Mouse (Mus musculus): ENCODE results near the gene Mcf2l.

The Mcf2l gene

DNA sequence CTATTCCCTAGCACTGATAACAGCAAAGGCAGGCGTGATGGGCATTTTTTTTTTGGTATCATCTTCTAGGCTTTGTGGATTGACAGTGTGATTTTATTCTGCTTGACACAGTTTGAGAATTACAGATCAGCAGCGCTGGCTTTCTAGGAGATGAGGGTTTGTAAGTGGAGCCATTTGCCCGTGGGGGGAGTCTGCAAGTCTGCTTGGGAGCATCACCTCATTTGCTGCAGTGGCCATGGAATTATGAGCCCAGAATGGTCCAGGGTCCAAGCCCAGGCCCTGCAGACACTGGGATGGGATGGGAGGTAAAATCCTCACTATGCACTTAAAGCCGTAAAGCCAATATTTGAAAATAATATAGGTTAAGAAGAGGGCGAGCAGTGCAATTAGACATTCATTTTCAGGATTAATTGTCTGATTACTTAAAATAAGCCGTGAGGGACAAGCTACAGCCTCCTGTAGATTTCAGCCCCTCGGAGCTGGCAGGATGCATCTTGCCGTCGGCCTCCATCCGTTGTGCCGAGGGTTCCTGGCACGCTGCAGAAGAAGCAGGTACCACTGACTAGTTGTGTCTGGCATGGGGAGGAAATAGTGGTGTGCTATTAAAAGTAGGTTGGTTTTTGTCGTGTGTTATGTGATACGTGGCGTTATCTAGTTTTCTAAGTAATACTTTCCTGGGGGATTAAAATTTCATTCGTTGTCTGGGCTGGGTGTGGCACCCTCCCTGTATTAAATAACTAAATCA is 42.7 kb downstream of the Mcf2l start:
- no peak for DNase-seq

DNA sequence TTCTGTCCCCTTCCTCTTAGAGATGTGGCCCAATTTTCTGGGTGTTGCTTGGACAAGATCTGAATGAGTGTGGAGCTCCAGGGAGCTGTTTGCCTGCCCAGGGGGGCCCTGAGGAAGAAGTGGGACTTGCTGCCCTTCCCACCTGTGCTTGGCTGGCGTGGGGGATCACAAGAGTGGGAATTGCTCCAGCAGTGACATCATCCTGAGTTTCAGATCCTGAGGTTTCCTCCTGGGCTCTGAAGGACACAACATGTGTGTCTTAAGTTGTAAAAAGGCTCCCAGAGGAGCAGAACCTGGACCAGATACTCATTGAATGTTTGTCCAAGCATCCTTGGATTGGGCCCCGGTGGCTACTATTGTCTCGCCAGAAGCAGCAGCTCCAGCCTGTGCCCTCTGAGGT is 43.4 kb downstream of the Mcf2l start:
- DNase-seq = peak; percentile 37

DNA sequence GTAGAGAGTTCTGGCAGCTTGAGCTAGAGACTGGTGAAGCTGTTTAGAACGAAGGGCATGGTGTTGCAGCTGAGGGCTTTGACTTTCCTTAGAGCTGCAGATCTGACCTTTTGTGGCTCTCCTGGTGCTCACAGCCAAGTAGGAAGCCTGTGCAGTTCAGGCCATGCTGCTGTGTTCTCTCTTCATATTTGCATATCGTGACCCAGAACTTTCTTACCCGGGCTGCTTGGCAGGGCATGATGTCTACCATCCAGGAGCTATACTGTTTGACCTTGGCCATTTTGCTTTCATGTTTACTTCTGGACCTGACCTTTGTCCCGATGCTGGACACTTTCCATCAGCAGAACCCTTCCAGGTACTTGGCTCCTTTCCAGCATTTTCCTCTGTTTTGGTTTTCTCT is 44.2 kb downstream of the Mcf2l start:
- DNase-seq = no peak

DNA sequence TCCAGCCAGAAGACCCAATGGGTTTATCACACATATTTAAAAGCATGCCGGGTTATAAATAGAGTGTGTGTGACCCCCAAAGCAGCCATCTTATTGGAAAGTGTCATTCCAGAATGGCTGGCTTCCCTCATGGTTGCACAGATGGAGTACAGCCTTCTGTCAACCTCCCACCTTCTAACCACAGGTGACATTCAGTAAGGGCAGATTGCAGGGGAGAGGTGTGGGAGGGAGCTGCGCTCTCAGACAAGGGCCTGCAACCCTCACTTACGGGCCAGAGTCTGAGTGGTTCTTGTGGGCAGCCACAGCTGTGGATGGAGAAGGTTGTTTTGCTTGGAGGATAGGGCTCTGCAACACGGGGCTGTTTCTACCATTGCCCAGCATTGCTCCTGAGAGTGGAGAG is 47.0 kb downstream of the Mcf2l start:
- DNase-seq = no peak

DNA sequence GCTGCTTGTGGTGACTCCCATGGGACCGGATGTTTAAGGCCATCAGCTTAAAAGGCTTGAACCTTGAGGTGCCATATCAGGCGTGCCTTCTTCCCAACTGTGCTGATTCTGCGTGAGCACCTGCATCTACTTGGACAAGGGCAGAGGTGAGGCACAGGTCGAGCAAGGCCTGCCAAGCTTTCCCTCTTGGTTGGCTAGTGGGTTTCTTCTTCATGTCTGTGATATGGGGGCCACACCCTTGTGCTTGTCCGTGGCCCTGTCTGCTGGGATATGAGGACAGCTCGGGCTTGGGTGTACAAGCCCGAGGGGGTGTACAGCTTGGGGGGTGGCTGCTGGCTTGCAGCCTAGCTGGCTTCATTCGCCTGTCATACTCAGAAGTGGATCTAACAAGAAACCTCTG is 51.4 kb downstream of the Mcf2l start:
- DNase-seq = no peak

DNA sequence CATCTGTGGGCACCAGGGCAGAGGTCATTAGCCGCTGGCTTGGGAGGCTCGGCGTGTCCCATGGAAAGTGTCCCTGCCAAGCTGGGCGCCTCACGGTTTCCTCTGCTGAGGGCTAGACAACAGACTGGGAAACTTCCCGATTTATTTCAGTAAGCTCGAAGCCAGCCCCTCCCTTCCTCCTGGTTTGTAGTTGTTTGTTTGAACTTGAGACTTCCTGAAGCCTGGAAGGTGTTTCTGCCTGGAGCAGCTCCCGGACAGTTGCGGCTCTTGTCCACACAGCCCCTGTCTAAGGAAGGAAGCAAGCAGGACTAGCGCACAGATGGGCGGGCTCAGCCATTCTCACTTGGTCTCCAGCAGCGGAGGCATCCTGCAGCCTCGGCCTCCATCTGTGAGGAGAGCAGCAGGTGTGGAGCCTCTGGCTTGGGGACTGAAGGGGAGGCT is 52.4 kb downstream of the Mcf2l start:
- no peak for DNase-seq

DNA sequence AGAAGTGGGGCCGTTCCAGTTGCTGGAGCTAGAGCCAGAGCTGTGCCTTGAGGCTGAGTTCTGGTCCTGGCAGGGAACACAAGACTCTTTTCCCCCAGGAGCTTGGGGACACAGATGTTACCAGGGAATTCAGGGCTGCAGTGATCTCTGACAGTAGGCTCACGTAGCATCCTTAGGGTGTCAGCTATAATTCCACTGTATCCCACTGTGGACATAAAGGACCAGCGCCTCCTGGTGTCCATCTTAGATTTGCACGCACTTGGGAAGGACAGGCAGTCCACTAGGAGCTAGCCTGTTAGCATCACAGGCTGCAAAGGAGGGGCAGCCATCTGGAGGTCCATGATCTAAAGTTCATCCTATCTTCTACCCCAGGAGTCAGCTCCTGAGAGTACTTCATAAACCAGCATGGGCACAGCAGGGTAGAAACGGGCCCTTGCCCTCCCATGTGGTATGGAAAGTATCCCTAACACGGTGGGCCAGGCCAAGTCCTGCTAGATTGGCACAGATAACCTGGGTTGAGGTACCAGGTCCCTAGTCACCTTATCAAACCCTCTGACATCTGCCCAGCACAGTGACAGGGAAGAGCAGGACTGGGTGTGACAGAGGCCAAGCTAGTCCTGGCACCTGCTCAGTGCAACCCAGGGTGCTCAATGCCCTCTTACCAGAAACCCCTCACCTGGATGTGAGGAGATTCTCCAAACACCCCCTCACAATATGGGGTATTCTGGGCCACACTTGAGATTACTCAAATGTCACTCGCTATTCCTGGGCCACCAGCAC is 53.8 kb downstream of the Mcf2l start:
- DNase-seq = peak; percentile 70

DNA sequence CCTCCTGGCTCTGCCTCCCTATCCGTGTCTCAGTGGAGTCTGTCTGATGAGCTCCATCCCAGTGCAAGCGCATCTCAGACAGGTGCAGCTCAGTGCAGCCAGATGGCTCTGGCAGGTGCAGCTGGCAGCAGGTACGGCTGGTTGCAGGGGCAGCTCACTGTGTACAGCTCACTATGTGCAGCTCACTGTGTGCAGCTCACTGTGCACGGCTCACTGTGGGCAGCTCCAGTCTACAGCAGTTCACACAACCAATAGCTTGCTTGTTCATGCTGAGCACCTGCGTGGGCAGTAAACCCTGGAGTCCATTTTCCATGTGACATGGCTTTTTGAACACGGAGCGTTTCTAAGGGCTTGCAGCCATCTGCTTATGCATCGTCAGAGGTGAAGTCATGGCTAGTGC is 54.4 kb downstream of the Mcf2l start:
- no peak for DNase-seq

DNA sequence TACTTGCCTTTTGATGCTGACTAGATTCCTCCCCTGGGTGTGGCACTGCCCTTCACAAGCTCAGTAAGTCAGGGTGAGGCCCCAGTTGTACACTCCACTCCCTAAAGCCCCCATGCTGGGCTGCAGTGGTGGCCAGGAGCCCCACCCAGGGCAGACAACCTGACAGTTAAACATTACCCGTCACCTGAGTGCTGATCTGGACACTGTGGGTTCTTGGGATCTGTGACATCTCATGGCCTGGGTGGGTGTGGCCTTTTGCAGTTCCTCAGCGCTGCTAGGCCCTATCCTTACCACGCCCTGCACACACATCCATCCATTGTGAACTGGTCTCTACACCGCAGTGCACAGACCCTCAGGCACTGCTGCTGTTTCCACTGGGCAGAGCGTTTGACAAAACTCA is 55.3 kb downstream of the Mcf2l start:
- DNase-seq = no peak

DNA sequence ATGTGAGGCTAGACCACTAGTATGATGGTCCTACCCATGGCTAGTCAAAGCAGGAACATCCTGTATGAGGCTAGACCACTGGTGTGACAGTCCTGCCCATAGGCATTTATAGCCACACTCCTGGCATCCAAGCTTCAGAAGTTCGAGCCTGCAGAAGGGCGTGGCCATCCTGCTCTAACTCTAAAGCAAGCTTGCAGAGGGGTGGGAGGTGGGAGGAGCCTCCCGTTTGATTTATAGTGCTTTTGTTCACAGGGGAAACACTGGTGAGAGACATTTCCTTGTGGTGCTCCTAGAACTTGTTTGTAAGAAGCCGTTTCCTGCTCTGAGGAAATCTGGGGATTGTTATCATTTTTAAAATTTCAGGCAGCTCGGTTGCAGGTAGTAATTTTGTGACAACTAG is 56.7 kb downstream of the Mcf2l start:
- DNase-seq = no peak

DNA sequence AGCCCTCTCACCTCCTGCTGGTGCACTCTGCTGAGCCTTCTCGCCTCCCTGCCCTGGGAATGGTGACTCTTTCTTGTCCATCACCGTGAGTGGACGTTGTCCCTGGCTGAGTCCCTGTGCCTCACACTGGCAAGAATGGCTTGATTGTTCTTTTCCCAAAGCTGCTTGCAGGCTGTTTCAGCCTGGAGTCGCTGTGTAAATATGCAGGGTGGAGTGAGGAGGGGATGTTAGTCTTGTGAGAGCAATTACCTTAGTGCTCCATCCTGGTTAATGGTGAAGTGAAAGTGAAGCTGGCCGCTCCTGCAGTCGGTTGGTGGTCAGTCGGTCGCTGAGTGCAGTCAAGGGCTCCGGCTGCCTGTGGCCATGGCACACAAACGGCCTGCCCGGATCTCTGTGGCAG is 57.8 kb downstream of the Mcf2l start:
- no peak for DNase-seq

DNA sequence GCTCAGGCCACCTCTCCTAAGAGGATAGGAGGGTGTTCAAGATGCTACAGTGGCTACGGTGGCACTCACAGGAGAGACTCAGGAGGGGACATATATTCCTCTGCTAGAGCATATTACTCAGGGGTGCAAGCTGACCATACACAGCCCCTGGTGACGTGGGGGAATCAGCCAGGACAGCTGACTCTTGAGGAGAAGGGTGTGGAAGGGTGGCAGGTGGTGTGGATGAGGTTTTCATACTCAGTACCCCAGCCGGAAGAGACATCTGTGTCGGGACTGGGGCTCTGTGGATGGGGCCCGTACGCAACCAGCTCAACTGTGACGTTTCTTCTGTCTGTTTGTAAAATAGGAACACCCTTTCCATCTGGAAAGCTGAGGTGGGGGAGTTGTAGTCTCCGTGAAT is 58.9 kb downstream of the Mcf2l start:
- DNase-seq = no peak

DNA sequence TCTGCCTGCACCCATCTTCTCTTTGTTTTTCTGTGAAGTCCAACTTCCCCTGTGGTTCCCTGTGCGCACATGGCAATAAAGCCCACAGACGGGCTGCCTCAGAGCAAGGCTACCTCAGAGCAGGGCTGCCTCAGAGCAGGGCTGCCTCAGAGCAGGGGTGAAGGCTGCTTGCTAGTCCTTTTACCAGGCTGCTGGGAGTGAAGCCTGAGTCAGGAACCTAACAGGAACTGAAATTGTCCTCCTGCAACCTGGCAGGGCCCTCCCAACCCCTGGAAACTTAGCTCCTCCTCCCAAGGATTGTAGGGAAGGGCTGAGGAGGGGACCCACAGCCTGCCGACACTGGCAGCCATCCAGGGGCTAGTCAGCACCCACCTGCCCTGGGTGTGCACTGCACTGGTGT is 60.2 kb downstream of the Mcf2l start:
- DNase-seq = no peak

DNA sequence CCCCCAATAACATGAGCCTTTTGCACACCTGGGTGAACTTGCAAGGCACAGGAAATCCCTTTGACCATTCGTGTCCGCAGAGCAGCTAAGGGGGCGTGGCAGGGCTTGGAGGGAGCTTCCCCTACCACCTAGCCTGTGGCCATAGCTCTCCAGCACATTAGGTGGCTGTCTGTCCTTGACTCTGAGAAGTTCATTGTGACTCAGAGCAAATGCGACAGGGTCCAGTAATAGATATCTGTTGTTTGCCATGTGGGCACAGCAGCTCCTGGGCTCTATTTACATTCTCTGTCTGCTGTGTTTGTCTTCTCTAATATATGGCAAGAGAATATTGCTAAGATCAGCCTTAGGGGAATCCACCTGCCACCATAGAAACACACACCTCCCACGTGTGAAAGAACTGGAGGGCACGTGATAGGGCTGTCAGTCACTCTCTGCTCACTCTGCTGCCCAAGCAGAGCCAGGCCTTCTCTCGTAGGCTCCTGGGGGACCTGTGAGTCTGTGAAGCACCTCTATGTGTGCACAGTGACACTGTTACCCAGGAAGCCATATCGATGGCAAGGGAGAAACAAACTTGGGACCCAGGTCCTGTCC is 60.9 kb downstream of the Mcf2l start:
- no peak for DNase-seq

DNA sequence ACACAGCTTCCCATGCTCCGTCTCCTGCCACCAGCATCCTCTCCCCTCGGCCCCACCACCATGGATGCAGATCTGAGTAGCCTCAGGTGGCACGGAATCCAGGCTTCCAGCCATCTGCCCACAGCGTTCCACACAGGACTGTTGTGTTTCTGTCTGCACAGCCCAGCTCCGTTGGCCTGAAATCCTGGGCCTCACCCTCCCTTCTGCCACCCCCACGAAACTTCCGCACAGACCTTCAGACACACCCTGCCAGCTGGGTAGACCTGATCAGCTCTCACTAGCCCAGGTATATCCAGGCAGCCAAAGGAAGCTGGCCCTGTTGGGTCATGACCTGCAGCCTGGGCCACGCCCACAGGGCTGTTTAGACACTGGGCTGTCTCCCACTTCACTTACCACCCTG is 66.9 kb downstream of the Mcf2l start:
- DNase-seq = no peak

DNA sequence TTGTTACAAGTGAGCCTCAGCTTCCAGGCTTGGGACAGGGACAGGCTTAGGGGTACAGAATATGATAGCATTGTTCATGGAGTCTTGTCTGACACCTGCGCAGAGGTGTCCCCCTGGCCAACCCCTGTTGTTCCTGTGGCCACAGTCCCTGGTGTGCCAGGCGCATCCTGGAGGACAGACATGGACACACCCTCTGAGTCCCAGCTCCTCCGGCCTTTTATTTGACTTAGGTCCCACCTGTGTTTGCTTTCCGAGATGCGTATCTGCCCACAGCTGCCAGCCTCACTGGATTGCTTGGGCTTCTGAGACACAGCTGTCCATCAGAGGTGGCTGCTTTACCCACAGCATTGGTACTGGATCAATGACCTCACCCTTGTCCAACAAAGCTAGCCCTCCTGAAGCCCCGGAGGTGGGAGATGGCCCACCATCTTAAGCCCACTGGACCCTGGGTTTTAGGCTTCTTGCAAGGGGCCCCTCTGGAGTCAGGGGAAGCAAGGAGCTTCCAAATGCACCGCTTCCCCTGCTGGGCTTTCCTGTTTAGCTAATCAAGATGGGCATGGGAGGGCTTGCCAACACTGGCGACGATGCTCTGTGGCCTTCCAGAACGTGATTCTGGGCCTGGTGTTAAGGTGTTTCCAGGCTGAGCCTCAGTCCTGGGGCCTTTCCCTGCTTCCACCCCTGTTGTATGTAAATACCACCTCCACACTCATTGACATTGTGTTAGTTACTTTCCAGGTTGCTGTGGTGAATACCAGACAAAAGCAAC is 67.7 kb downstream of the Mcf2l start:
- DNase-seq = no peak

DNA sequence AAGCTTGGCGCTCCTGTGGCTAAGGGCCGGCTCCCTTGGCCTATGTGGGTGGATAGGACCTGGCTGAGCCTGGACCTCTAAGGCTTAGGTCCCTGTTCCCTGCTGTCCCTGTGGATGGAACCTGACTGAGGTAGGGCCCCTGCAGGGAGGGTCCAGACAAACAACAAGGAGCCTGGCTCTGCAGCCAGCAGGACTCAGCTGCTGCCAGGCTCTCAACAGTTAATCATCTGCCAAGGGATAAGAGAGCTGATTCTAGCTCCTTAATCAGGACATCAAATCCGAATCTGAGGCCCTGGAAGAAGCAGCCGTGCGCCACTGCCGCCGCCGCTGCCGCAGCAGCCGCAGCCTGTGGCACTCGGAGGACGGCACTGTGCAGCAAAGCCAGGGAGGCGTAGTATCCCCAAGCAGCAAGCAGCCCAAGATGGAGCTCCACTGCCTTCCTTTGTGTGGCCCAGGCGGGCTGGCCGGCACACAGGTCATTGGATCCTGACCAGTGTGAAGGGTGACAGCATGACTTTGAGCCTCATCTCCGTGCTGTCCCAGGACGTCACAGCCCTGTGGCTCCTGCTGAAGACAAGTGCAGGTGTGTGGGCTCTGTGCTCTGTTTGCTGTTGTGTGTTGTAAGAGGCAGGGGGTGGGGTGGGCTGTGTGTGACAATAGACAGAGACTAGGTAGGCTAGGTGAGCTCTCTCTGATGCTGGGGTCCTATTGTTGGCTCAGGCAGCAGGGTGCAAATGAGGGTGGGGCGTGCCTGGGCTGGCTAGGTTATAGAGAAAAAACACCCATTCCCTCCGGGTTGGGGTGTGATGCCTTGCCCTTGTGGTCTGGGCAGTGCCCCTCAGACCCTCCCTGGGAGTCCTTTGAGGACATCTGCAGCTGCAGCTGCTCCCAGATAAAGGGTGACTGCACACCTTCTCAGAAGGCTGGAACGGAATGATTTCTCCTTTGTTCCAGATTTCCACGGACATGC is 74.3 kb downstream of the Mcf2l start:
- peak; percentile 57 for DNase-seq

DNA sequence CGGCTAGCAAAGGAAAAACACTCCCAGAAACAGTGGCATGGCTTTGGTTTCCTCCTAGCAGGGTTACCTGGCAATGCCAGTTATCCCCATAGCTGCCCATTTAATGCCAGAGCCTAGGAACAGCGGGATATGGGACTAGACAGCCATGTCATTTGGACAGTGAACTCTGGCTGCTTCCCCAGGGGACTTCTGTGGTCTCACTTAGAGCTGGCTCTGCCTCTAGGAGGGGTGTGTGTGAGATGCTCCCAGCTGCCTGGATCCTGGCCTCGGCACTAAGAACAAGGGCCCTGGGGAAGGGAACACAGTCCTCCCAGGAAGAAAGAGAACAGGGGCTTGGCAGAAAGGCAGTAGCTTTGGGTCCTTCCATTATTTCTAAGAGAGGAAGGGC is 75.0 kb downstream of the Mcf2l start:
- DNase-seq = peak; percentile 49

DNA sequence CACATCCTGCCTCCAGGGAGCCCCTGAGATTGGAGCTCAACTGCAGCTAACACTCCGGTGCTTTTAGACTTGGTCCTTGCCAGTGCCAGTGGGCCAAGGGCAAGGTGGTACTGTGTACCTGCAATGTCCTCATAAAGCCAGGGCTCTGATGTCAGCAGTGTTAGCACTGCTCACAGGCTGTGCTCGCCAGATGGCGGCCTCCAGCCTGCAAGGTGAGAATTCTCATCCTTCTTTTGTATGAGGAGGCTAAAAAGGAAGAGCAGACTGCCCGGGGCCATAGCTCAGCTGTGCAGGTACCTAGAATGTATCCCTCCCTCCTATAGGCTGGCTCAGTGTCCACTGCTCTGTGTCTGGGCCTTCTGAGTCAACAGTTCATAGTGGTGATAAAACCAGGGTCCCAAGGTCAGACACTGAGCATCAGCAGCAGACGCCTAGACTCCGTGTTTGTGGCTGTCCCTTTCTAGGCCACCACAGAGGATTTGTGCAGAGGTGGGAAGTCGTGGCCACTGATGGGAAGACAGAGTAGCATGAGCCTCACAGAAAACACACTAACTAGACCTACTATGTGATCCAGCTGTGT is 77.5 kb downstream of the Mcf2l start:
- DNase-seq = no peak

DNA sequence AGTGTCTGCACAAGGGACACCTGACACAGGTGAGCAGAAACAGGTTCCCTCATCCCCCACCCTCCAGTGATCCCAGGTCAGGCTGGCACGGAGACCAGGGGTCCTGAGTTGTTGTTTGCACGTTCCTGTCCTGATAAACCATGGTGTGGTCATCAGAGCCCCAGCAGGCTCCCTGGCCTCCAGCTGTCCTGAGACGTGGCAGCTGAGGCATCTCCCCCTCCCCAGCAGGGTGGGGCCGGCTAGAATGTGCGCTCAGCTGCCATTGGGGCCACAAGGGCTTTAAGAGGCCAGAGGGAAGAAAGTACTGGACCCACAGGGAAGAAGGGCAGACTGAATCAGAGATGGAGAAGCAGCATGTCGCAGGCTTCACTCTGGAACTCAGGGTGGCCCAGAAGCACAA is 79.1 kb downstream of the Mcf2l start:
- DNase-seq = no peak

DNA sequence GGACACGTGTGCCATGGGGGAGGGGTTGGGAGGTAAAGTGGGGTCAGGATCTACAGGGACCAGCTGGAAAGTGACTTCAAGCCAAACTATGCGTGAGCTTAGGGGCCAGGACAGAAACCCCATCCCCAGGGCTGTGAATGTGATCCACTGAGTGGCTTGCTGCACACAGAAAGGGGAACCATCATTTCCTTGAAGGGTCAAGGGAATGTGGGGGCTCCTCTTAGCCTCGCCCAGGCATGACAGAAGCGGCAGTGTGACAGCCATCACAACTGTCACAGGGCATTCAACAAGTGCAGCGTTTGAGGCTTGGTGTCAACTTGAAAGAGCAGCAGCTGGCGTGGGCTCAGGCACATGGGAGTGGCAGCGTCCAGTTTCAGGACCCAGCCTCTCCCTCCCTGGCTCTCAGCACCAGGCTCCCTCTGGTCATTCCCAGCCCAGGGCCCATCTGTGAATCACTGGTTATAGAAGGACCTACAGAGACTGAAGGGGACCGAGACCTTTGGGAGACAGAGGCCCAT is 81.8 kb downstream of the Mcf2l start:
- no peak for DNase-seq

DNA sequence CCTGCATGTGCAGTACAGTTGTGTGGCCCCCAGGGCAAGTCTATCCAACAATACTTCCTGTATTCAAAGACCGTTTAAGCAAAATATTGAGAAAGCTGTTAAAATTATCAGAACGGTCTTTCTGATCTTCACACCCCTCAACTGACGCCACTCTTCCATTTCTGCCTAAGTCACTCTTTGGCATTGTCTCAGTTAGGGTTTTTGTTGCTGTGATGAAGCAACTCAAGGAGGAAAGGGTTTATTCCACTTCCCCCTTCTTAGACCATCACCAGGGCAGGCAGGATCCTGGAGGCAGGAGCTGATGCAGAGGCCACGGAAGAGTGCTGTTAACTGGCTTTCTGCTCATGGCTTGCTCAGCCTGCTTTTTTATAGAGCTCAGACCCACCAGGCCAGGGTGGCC is 82.3 kb downstream of the Mcf2l start:
- no peak for DNase-seq
